Mouse (Mus musculus): Measurements from ENCODE around the gene Ccser1. TPM values are rescaled to one million over a fixed set of nuclear protein-coding genes. Genes with fewer than 3 reads are reported as not detected.

The Ccser1 gene
- total and polyA plus RNA-seq, 2 experiments from 2014 or later = 14.9 to 48.7 TPM

- WGBS = 62% methylated on average over 10 of the region's 10 CpGs
Measured at GRCm38 (mm10) chr6:61258847-61259634, 78.9 kb downstream of the Ccser1 start.

GRCm38 (mm10) chr6:61261381-61261780 lies 81.3 kb downstream of the Ccser1 start:
- ATAC-seq = no peak

More at GRCm38 (mm10) chr6:61258847-61259634, 78.9 kb downstream of the Ccser1 start:
- H3K4me3 ChIP-seq (ENCODE audit: low read length) = no peak overlapping the region
- H3K27me3 ChIP-seq (ENCODE audit: insufficient read depth, low read length) = no peaks in the 10 kb centered on the region
- DNase-seq (ENCODE audit: low spot score) (peak; percentile 23), ATAC-seq (peak; percentile 40; the same call in 1 of the 2 replicates)
- no peaks in the 10 kb centered on the region for H3K4me1 ChIP-seq (ENCODE audit: insufficient read depth, low read length)
- H3K9me3 ChIP-seq (ENCODE audit: low read length) = no peaks in the 10 kb centered on the region
- no peak overlapping the region for H3K4me2 ChIP-seq (ENCODE audit: low read depth, low read length)
- TF ChIP-seq CTCF (IDR thresholded peaks at IDR 0.05; ENCODE audit: low read depth) = no peak
- H3K27ac ChIP-seq = no peak overlapping the region
- H3K9ac ChIP-seq (replicated peaks; ENCODE audit: low read length) = no peak overlapping the region
- H3K36me3 ChIP-seq (ENCODE audit: insufficient read depth, low read length) = no peaks in the 10 kb centered on the region

GRCm38 (mm10) chr6:61262448-61262847 lies 82.3 kb downstream of the Ccser1 start:
- Histone ChIP-seq H3K27me3 (ENCODE audit: insufficient read depth, low read length) (no peaks in the 10 kb centered on the region), H3K4me1 (ENCODE audit: insufficient read depth, low read length) (no peaks in the 10 kb centered on the region), H3K4me2 (ENCODE audit: low read depth, low read length) (no peak overlapping the region), H3K36me3 (ENCODE audit: insufficient read depth, low read length) (no peaks in the 10 kb centered on the region), H3K4me3 (ENCODE audit: low read length) (no peak overlapping the region), H3K9me3 (ENCODE audit: low read length) (no peaks in the 10 kb centered on the region), H3K27ac (no peak overlapping the region), H3K9ac (replicated peaks; ENCODE audit: low read length) (no peak overlapping the region)
- WGBS = 86% methylated on average over 1 of the region's 1 CpGs
- no peak for DNase-seq (ENCODE audit: low spot score)
- no peak for TF ChIP-seq CTCF (IDR thresholded peaks at IDR 0.05; ENCODE audit: low read depth)
- ATAC-seq = 0 out of 2 replicates have a peak, but pooled peaks have one; percentile 35

More at GRCm38 (mm10) chr6:61261381-61261780, 81.3 kb downstream of the Ccser1 start:
- no peak for DNase-seq (ENCODE audit: low spot score)
- Histone ChIP-seq H3K27ac (no peak overlapping the region), H3K4me3 (ENCODE audit: low read length) (no peak overlapping the region), H3K4me2 (ENCODE audit: low read depth, low read length) (no peak overlapping the region), H3K9ac (replicated peaks; ENCODE audit: low read length) (no peak overlapping the region), H3K27me3 (ENCODE audit: insufficient read depth, low read length) (no peaks in the 10 kb centered on the region), H3K36me3 (ENCODE audit: insufficient read depth, low read length) (no peaks in the 10 kb centered on the region), H3K4me1 (ENCODE audit: insufficient read depth, low read length) (no peaks in the 10 kb centered on the region), H3K9me3 (ENCODE audit: low read length) (no peaks in the 10 kb centered on the region)
- WGBS = 81% methylated on average over 3 of the region's 3 CpGs
- no peak for TF ChIP-seq CTCF (IDR thresholded peaks at IDR 0.05; ENCODE audit: low read depth)

GRCm38 (mm10) chr6:61263291-61263690 lies 83.2 kb downstream of the Ccser1 start:
- Histone ChIP-seq H3K4me3 (ENCODE audit: low read length) (no peak overlapping the region), H3K9ac (replicated peaks; ENCODE audit: low read length) (no peak overlapping the region), H3K36me3 (ENCODE audit: insufficient read depth, low read length) (no peaks in the 10 kb centered on the region), H3K27ac (no peak overlapping the region), H3K27me3 (ENCODE audit: insufficient read depth, low read length) (no peaks in the 10 kb centered on the region), H3K4me1 (ENCODE audit: insufficient read depth, low read length) (no peaks in the 10 kb centered on the region), H3K4me2 (ENCODE audit: low read depth, low read length) (no peak overlapping the region), H3K9me3 (ENCODE audit: low read length) (no peaks in the 10 kb centered on the region)
- ATAC-seq (no peak), DNase-seq (ENCODE audit: low spot score) (no peak)
- TF ChIP-seq CTCF (IDR thresholded peaks at IDR 0.05; ENCODE audit: low read depth) = no peak
- 17% methylated on average over 1 of the region's 1 CpGs for WGBS

DNA sequence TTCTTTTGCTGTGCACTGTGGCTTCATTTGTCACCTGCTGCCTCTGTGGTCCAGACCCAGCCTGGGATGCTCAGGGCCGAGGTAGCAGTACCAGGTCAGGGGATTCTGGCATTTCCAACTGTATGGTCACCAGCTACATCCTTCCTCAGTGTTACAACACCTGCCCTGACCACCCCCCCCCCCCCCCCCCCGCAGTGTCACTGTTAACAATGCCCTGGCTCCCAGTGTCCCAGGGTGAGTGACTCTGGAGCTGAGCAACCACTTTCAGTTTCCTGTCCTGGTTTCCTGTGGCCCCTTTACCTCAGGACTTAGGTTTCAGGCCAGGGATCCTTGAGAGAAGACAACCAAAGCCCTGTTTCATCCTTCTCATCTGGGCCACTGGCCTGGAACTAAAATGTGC lies 90.9 kb downstream of the Ccser1 start:
- Histone ChIP-seq H3K4me3 (ENCODE audit: low read length) (no peak overlapping the region), H3K4me2 (ENCODE audit: low read depth, low read length) (no peak overlapping the region), H3K9me3 (ENCODE audit: low read length) (no peaks in the 10 kb centered on the region), H3K4me1 (ENCODE audit: insufficient read depth, low read length) (no peaks in the 10 kb centered on the region), H3K27me3 (ENCODE audit: insufficient read depth, low read length) (no peaks in the 10 kb centered on the region), H3K27ac (no peak overlapping the region), H3K36me3 (ENCODE audit: insufficient read depth, low read length) (no peaks in the 10 kb centered on the region), H3K9ac (replicated peaks; ENCODE audit: low read length) (no peak overlapping the region)
- DNase-seq (ENCODE audit: low spot score) (no peak), ATAC-seq (no peak)
- TF ChIP-seq CTCF (IDR thresholded peaks at IDR 0.05; ENCODE audit: low read depth) = no peak
- WGBS = 64% methylated on average over 1 of the region's 2 CpGs

DNA sequence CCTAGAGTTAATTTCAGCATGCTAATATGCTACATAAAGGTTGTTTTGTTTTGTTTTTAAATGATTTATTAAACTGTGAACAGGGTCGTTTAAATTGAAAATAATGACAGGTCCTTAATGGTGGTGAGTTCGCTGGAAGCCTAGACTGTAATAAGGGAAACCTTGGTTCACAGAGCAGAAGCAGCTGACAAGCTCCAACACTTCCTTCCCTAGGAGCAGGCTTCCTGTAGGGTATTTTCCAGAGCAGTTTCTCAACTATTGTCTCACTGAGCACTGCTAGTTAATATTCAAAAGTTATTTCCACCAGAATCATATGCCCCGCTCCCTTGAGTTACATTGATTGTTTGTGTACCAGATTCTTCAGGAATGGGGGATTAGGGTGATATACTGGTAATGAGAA lies 93.3 kb downstream of the Ccser1 start:
- no peaks in the 10 kb centered on the region for H3K36me3 ChIP-seq (ENCODE audit: insufficient read depth, low read length)
- H3K9me3 ChIP-seq (ENCODE audit: low read length) = no peaks in the 10 kb centered on the region
- H3K4me1 ChIP-seq (ENCODE audit: insufficient read depth, low read length) = no peaks in the 10 kb centered on the region
- 68% methylated on average over 3 of the region's 3 CpGs for WGBS
- no peak overlapping the region for H3K9ac ChIP-seq (replicated peaks; ENCODE audit: low read length)
- no peaks in the 10 kb centered on the region for H3K27me3 ChIP-seq (ENCODE audit: insufficient read depth, low read length)
- DNase-seq (ENCODE audit: low spot score) = no peak
- H3K4me2 ChIP-seq (ENCODE audit: low read depth, low read length) = no peak overlapping the region
- no peak overlapping the region for H3K4me3 ChIP-seq (ENCODE audit: low read length)
- no peak for ATAC-seq
- no peak for TF ChIP-seq CTCF (IDR thresholded peaks at IDR 0.05; ENCODE audit: low read depth)
- no peak overlapping the region for H3K27ac ChIP-seq

DNA sequence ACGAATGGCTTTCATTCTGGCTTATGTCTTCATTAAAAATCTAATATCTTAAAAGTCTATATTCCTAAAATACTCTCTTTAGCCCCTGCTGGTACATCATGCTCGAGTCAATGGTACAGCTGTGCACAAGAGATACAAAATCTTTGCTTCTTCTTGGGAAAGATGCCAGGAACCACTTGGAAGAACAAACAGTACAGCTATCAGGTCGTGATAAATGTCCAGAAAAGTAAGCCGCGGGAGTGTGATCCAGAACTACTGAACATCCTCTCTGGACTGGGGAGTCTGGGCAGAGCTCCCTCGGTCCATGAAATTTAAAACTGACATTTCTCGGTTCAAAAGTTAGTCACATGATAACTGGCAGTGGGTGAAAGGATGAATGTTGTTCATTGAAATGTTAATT lies 99.4 kb downstream of the Ccser1 start:
- H3K9ac ChIP-seq (replicated peaks; ENCODE audit: low read length) = no peak overlapping the region
- no peaks in the 10 kb centered on the region for H3K9me3 ChIP-seq (ENCODE audit: low read length)
- H3K4me2 ChIP-seq (ENCODE audit: low read depth, low read length) = no peak overlapping the region
- ATAC-seq (no peak), DNase-seq (ENCODE audit: low spot score) (peak; percentile 34)
- no peak overlapping the region for H3K4me3 ChIP-seq (ENCODE audit: low read length)
- no peak overlapping the region for H3K27ac ChIP-seq
- no peaks in the 10 kb centered on the region for H3K36me3 ChIP-seq (ENCODE audit: insufficient read depth, low read length)
- H3K27me3 ChIP-seq (ENCODE audit: insufficient read depth, low read length) = no peaks in the 10 kb centered on the region
- no peak for TF ChIP-seq CTCF (IDR thresholded peaks at IDR 0.05; ENCODE audit: low read depth)
- H3K4me1 ChIP-seq (ENCODE audit: insufficient read depth, low read length) = no peaks in the 10 kb centered on the region
- 62% methylated on average over 7 of the region's 7 CpGs for WGBS

Data from hindbrain, postnatal 0 days (tissue).